Mouse (Mus musculus) heart, postnatal 0 days (tissue): ENCODE results near the gene Adamtsl1.

Source experiments
- CTCF ChIP-seq: IDR thresholded peaks from 2 replicates; pipeline ENCODE4 v1.5.1; 2016; ENCODE audit warnings: antibody characterized with exemption, control low read depth, low read depth
- EP300 ChIP-seq: IDR thresholded peaks from 2 replicates; pipeline ENCODE4 v1.6.1; 2016; ENCODE audit warnings: antibody characterized with exemption, low read depth

DNA sequence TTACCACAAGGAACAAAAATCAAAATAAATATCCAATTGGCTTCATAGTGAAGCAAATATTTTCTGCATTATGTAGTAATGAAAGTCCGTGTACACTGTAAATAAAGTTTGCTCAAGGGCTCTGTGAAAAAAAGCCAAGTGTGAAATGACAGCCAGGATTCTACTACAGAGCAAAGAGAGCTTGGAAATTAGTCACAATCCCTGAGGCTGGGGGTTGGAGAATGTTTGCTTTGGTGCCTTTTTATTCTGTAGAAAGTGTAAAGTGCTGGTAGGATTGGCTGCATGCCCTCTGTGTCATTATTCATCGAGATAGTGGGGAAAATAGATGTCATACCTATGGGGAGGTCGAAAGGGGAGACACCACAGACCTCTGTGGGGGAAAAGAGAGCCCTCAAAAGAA is 516.2 kb downstream of the Adamtsl1 start:
- TF ChIP-seq EP300 (no peak), CTCF (no peak)
